Comparison of ENCODE assay signal across 23 mouse cellular contexts in the genomic region with DNA sequence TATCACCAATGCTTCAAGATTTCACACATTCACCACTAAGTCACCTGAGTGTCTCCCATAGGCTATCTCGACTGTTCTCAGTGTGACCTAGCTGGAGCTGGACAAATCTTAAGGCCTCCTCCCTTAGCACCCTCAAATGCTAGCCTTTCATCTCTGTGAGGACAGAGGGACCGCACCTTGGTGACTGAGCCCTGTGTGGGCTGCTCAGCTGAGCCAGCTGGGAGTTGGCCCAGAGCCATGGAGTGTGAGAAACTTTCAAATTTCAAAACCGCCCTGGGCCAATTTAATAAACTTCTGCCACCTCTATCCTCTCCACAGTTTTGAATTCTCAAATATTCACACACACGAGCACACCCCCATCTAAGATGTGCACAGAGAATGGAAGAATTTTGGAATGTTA. TPM values are rescaled to one million over a fixed set of nuclear protein-coding genes. Genes with fewer than 3 reads are reported as not detected.
DNase-seq lines count a peak whose midpoint lies in the region; ATAC-seq lines count a peak whose summit lies in the region.
"Had no signal": no experiment of that assay in that cellular context is flagged by ENCODE, and none has a peak within 500 bp of the region (broad histone marks: within the 10 kb centered on the region; RNA-seq: fewer than 3 reads in every experiment).

No protein-coding gene starts in this region.

- H3K4me3 ChIP-seq in heart, embryonic 11.5 days (ENCODE audit: low read depth, low read length) = no peak overlapping the region
- H3K4me3 ChIP-seq in kidney, embryonic 15.5 days (replicated peaks) = no peak overlapping the region
- H3K4me3 ChIP-seq in midbrain, embryonic 11.5 days (ENCODE audit: low read depth, low read length) = no peak overlapping the region
- no peak overlapping the region for H3K4me3 ChIP-seq in midbrain, embryonic 16.5 days (ENCODE audit: low read depth, low read length)
- H3K4me3 ChIP-seq in forebrain, embryonic 10.5 days = no peak overlapping the region
- H3K4me3 ChIP-seq: embryonic facial prominence, embryonic 12.5 days; forebrain, embryonic 15.5 days; limb, embryonic 15.5 days; lung, embryonic 15.5 days; midbrain, embryonic 12.5 days; neural tube, embryonic 12.5 days had no signal

- H3K27me3 ChIP-seq in heart, embryonic 11.5 days (ENCODE audit: control insufficient read depth, insufficient read depth, low read length) = peaks cover 10% of the 10 kb centered on the region
- peaks cover 44% of the 10 kb centered on the region for H3K27me3 ChIP-seq in kidney, embryonic 15.5 days
- peaks cover 9% of the 10 kb centered on the region for H3K27me3 ChIP-seq in midbrain, embryonic 11.5 days (ENCODE audit: control insufficient read depth, insufficient read depth, low read length)
- peaks cover 2% of the 10 kb centered on the region; the same call in 1 of the 2 replicates for H3K27me3 ChIP-seq in midbrain, embryonic 16.5 days (ENCODE audit: control insufficient read depth, insufficient read depth, low read depth, low read length)
- H3K27me3 ChIP-seq in forebrain, embryonic 10.5 days (ENCODE audit: poor library complexity, severe bottlenecking) = peaks cover 49% of the 10 kb centered on the region

- ATAC-seq in heart, embryonic 11.5 days (replicated peaks; ENCODE audit: insufficient number of reproducible peaks, low FRiP score, low TSS enrichment) = no peak
- no peak for ATAC-seq in kidney, embryonic 15.5 days (replicated peaks; ENCODE audit: low FRiP score)
- ATAC-seq in midbrain, embryonic 11.5 days (ENCODE audit: low FRiP score) = no peak
- ATAC-seq in midbrain, embryonic 16.5 days = no peak
- ATAC-seq: forebrain, embryonic 15.5 days had no signal

- H3K36me3 ChIP-seq in heart, embryonic 11.5 days (ENCODE audit: control insufficient read depth, insufficient read depth, low read length) = no peaks in the 10 kb centered on the region
- H3K36me3 ChIP-seq in kidney, embryonic 15.5 days = no peaks in the 10 kb centered on the region
- H3K36me3 ChIP-seq in midbrain, embryonic 11.5 days (ENCODE audit: control insufficient read depth, insufficient read depth, low read length) = no peaks in the 10 kb centered on the region
- H3K36me3 ChIP-seq in midbrain, embryonic 16.5 days (ENCODE audit: control insufficient read depth, insufficient read depth, low read length) = no peaks in the 10 kb centered on the region
- no peaks in the 10 kb centered on the region for H3K36me3 ChIP-seq in forebrain, embryonic 10.5 days (replicated peaks)
- H3K36me3 ChIP-seq: embryonic facial prominence, embryonic 12.5 days; forebrain, embryonic 15.5 days; limb, embryonic 15.5 days; lung, embryonic 15.5 days; midbrain, embryonic 12.5 days; neural tube, embryonic 12.5 days had no signal

- no peak for DNase-seq in heart, adult 11 months
- peak; percentile 11 for DNase-seq in kidney, postnatal 14 days
- DNase-seq in midbrain, embryonic 11.5 days (ENCODE audit: low spot score, missing footprints) = peak; percentile 86
- DNase-seq in forebrain, embryonic 10.5 days (ENCODE audit: extremely low spot score, low spot score) = no peak
- DNase-seq: B cell, adult 2 months; cerebellum, adult 9-10 months; gastrocnemius, postnatal 14 days; heart, postnatal 10 days; kidney, adult 9 months; spleen, adult 18-20 months; thymus, adult 18-20 months; thymus, postnatal 4 days had no signal

- peak overlapping the region; percentile 37 for H3K4me2 ChIP-seq in heart, embryonic 11.5 days
- no peak overlapping the region for H3K4me2 ChIP-seq in kidney, embryonic 15.5 days
- no peak overlapping the region for H3K4me2 ChIP-seq in midbrain, embryonic 11.5 days
- H3K4me2 ChIP-seq in midbrain, embryonic 16.5 days (ENCODE audit: low read length) = no peak overlapping the region
- H3K4me2 ChIP-seq: embryonic facial prominence, embryonic 12.5 days; forebrain, embryonic 15.5 days; hindbrain, embryonic 14.5 days; limb, embryonic 15.5 days; lung, embryonic 15.5 days; midbrain, embryonic 12.5 days; neural tube, embryonic 12.5 days had no signal

- H3K9ac ChIP-seq in heart, embryonic 11.5 days (ENCODE audit: low read depth, low read length) = no peak overlapping the region
- H3K9ac ChIP-seq in kidney, embryonic 15.5 days = no peak overlapping the region
- H3K9ac ChIP-seq in midbrain, embryonic 11.5 days (ENCODE audit: low read length) = no peak overlapping the region
- H3K9ac ChIP-seq in midbrain, embryonic 16.5 days (ENCODE audit: low read depth, low read length) = no peak overlapping the region
- H3K9ac ChIP-seq: embryonic facial prominence, embryonic 12.5 days; forebrain, embryonic 15.5 days; hindbrain, embryonic 14.5 days; limb, embryonic 15.5 days; lung, embryonic 15.5 days; midbrain, embryonic 12.5 days; neural tube, embryonic 12.5 days had no signal

- peaks cover 7% of the 10 kb centered on the region; the same call in 1 of the 2 replicates for H3K4me1 ChIP-seq in heart, embryonic 11.5 days (ENCODE audit: control insufficient read depth, insufficient read depth, low read length)
- peaks cover 21% of the 10 kb centered on the region for H3K4me1 ChIP-seq in kidney, embryonic 15.5 days
- H3K4me1 ChIP-seq in midbrain, embryonic 11.5 days (ENCODE audit: control insufficient read depth, insufficient read depth, low read length) = no peaks in the 10 kb centered on the region
- no peaks in the 10 kb centered on the region; the same call in 1 of the 2 replicates for H3K4me1 ChIP-seq in midbrain, embryonic 16.5 days (ENCODE audit: control insufficient read depth, insufficient read depth, low read length)
- H3K4me1 ChIP-seq in forebrain, embryonic 10.5 days = peaks cover 34% of the 10 kb centered on the region

- H3K27ac ChIP-seq in heart, embryonic 11.5 days (ENCODE audit: low read depth, low read length) = no peak overlapping the region
- no peak overlapping the region for H3K27ac ChIP-seq in kidney, embryonic 15.5 days
- H3K27ac ChIP-seq in midbrain, embryonic 11.5 days (ENCODE audit: low read depth, low read length) = no peak overlapping the region
- H3K27ac ChIP-seq in midbrain, embryonic 16.5 days (ENCODE audit: low read length) = no peak overlapping the region
- no peak overlapping the region for H3K27ac ChIP-seq in forebrain, embryonic 10.5 days
- H3K27ac ChIP-seq: embryonic facial prominence, embryonic 12.5 days; forebrain, embryonic 15.5 days; hindbrain, embryonic 14.5 days; limb, embryonic 15.5 days; lung, embryonic 15.5 days; midbrain, embryonic 12.5 days; neural tube, embryonic 12.5 days had no signal

- WGBS in heart, embryonic 11.5 days (ENCODE audit: insufficient replicate concordance) = 55% methylated on average over 4 of the region's 4 CpGs
- WGBS in kidney, embryonic 15.5 days = 59% methylated on average over 4 of the region's 4 CpGs
- WGBS in midbrain, embryonic 11.5 days = 79% methylated on average over 4 of the region's 4 CpGs
- WGBS in midbrain, embryonic 16.5 days = 73% methylated on average over 4 of the region's 4 CpGs
- 83% methylated on average over 4 of the region's 4 CpGs for WGBS in forebrain, embryonic 10.5 days

- H3K9me3 ChIP-seq in heart, embryonic 11.5 days (replicated peaks; ENCODE audit: control insufficient read depth, low read length) = no peaks in the 10 kb centered on the region
- no peaks in the 10 kb centered on the region for H3K9me3 ChIP-seq in kidney, embryonic 15.5 days (replicated peaks)
- no peaks in the 10 kb centered on the region for H3K9me3 ChIP-seq in midbrain, embryonic 11.5 days (ENCODE audit: control insufficient read depth, low read length)
- H3K9me3 ChIP-seq in midbrain, embryonic 16.5 days (replicated peaks; ENCODE audit: control insufficient read depth, low read length, poor library complexity, severe bottlenecking) = no peaks in the 10 kb centered on the region
- H3K9me3 ChIP-seq in forebrain, embryonic 10.5 days = no peaks in the 10 kb centered on the region
- H3K9me3 ChIP-seq: embryonic facial prominence, embryonic 12.5 days; forebrain, embryonic 15.5 days; limb, embryonic 15.5 days; lung, embryonic 15.5 days; midbrain, embryonic 12.5 days; neural tube, embryonic 12.5 days had no signal

RNA-seq across cellular contexts. Expression of gene 4930535I16Rik, which starts 43.1 kb away (rescaled TPM):
- polyA plus RNA-seq in heart, embryonic 11.5 days (2014; fragmentation: Nextera tagmentation; extraction: Ambion mirVana) = not detected in 2 replicates
- not detected in 2 replicates for polyA plus RNA-seq in kidney, embryonic 15.5 days (2015; fragmentation: Nextera tagmentation; extraction: Ambion mirVana)
- polyA plus RNA-seq in midbrain, embryonic 11.5 days (2014; fragmentation: Nextera tagmentation; extraction: Ambion mirVana) = not detected in 2 replicates
- not detected in 2 replicates for polyA plus RNA-seq in midbrain, embryonic 16.5 days (2015; fragmentation: Nextera tagmentation; extraction: Ambion mirVana)
- not detected in 2 replicates for polyA plus RNA-seq in forebrain, embryonic 10.5 days (2016; fragmentation: Nextera tagmentation; extraction: Ambion mirVana)
- polyA plus RNA-seq: forebrain, embryonic 15.5 days; hindbrain, embryonic 14.5 days; intestine, embryonic 14.5 days; limb, embryonic 15.5 days; lung, embryonic 15.5 days; midbrain, embryonic 12.5 days; neural tube, embryonic 12.5 days had no signal

RNA-seq across cellular contexts. Expression of gene Rragc, which starts 43.7 kb away (rescaled TPM):
- 37.5 and 39.0 TPM in 2 replicates for polyA plus RNA-seq in heart, embryonic 11.5 days (2014; fragmentation: Nextera tagmentation; extraction: Ambion mirVana)
- 44.6 and 46.6 TPM in 2 replicates for polyA plus RNA-seq in kidney, embryonic 15.5 days (2015; fragmentation: Nextera tagmentation; extraction: Ambion mirVana)
- 48.5 and 51.6 TPM in 2 replicates for polyA plus RNA-seq in midbrain, embryonic 11.5 days (2014; fragmentation: Nextera tagmentation; extraction: Ambion mirVana)
- polyA plus RNA-seq in midbrain, embryonic 16.5 days (2015; fragmentation: Nextera tagmentation; extraction: Ambion mirVana) = 44.8 and 46.2 TPM in 2 replicates
- 34.2 and 34.9 TPM in 2 replicates for polyA plus RNA-seq in forebrain, embryonic 10.5 days (2016; fragmentation: Nextera tagmentation; extraction: Ambion mirVana)

RNA-seq across cellular contexts. Expression of gene Mycbp, which starts 56.3 kb away (rescaled TPM):
- 67.3 and 72.3 TPM in 2 replicates for polyA plus RNA-seq in heart, embryonic 11.5 days (2014; fragmentation: Nextera tagmentation; extraction: Ambion mirVana)
- 66.5 and 84.0 TPM in 2 replicates for polyA plus RNA-seq in kidney, embryonic 15.5 days (2015; fragmentation: Nextera tagmentation; extraction: Ambion mirVana)
- polyA plus RNA-seq in midbrain, embryonic 11.5 days (2014; fragmentation: Nextera tagmentation; extraction: Ambion mirVana) = 57.1 and 59.6 TPM in 2 replicates
- polyA plus RNA-seq in midbrain, embryonic 16.5 days (2015; fragmentation: Nextera tagmentation; extraction: Ambion mirVana) = 36.3 and 36.9 TPM in 2 replicates
- 65.7 and 67.7 TPM in 2 replicates for polyA plus RNA-seq in forebrain, embryonic 10.5 days (2016; fragmentation: Nextera tagmentation; extraction: Ambion mirVana)

Comparison
In these comparisons a context has a peak if more than half of its experiments do, and no peak if none do; other contexts are left out.
1. DNase-seq: peak in kidney, postnatal 14 days (single experiment) and midbrain, embryonic 11.5 days (single experiment); none in heart, adult 11 months (single experiment) and forebrain, embryonic 10.5 days (single experiment).